Mouse (Mus musculus): ENCODE measurements around the gene Lsm2. TPM values are rescaled to one million over a fixed set of nuclear protein-coding genes. Genes with fewer than 3 reads are reported as not detected.

The Lsm2 gene
- polyA plus RNA-seq, 1 experiment from 2014 or later: 97.9 TPM

DNA sequence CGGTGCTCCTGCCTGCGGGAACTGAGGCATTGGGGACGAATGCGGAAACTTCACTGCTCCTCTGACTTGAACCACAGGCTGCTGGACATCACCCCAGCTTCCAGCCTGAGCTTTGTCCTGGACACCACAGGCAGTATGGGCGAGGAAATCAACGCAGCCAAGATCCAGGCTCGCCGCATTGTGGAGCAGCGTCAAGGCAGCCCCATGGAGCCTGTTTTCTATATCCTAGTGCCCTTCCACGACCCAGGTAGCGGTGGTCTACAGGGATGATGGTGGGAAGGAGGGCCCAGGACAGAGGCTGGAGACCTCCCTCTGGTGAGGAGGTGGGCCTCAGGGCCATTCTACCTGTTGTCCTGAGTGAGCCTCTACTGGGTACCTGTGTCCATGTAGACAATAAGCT lies 38.2 kb downstream of the Lsm2 start:
- H3K4me1 ChIP-seq: peaks cover 13% of the 10 kb centered on the region
- H3K9ac ChIP-seq (replicated peaks): no peak overlapping the region
- peaks cover 22% of the 10 kb centered on the region for H3K36me3 ChIP-seq
- H3K9me3 ChIP-seq (replicated peaks): no peaks in the 10 kb centered on the region
- H3K4me2 ChIP-seq: no peak overlapping the region
- no peak overlapping the region for H3K27ac ChIP-seq (replicated peaks)
- no peak overlapping the region for H3K4me3 ChIP-seq (replicated peaks)
- WGBS: 82% methylated on average over 11 of the region's 11 CpGs
- ATAC-seq (ENCODE audit: low FRiP score): no peak
- H3K27me3 ChIP-seq (replicated peaks): no peaks in the 10 kb centered on the region

DNA sequence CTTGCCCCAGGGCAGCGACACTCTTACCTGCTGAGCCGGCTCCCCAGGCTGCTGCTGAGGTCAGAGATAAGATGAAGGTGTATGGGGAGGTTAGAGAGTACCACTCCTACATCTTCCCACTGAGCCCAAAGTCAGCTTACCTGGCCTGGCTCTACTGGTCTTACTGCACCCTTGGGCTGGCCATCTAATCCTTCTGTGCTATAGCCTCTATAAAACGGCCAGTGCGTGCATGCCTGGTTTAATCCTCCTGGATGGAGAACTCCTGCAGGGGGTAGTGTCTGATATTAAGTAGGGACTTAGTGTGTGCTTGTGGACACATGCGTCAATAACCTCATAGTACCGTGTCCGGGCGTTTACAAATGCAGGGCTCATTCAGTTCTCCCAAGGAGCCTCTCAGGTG lies 38.9 kb downstream of the Lsm2 start:
- Histone ChIP-seq H3K4me2 (no peak overlapping the region), H3K9ac (replicated peaks) (no peak overlapping the region), H3K4me1 (peaks cover 13% of the 10 kb centered on the region), H3K36me3 (peaks cover 15% of the 10 kb centered on the region), H3K9me3 (replicated peaks) (no peaks in the 10 kb centered on the region), H3K4me3 (replicated peaks) (no peak overlapping the region), H3K27ac (replicated peaks) (no peak overlapping the region), H3K27me3 (replicated peaks) (no peaks in the 10 kb centered on the region)
- WGBS: 90% methylated on average over 8 of the region's 8 CpGs
- ATAC-seq (ENCODE audit: low FRiP score): no peak

DNA sequence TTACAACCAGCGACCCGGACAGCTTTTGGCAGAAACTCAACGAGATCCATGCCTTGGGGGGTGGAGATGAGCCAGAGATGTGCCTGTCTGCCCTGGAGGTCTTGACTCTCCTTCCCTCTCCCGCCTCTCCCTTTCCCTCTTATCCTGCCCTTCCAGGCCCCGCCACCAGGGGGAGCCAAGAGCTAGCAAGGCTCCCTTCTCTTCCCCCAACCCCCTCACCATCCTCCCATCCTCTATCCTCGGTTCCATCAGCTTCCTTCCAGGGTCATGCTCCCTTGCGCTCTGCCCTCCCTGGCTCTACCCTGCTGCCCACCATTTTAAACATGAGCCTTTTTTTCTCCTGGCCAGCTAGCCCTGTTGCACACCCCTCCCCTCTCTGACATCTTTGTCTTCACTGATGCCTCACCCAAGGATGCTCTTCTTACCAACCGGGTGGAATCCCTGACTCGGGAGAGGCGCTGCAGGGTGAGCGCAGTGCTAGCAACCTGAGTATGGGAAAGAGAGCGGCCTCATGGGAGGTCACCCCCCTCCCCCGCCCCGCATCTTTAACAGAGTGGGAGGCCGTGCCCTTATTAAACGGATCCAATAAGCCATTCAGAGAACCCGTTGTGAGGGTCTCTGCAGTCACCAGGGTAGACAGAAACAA lies 39.6 kb downstream of the Lsm2 start:
- WGBS: 9% methylated on average over 17 of the region's 17 CpGs
- Histone ChIP-seq H3K4me1 (peaks cover 15% of the 10 kb centered on the region), H3K27ac (replicated peaks) (no peak overlapping the region), H3K9ac (replicated peaks) (no peak overlapping the region), H3K4me2 (peak overlapping the region; percentile 25), H3K4me3 (replicated peaks) (no peak overlapping the region), H3K36me3 (peaks cover 8% of the 10 kb centered on the region), H3K9me3 (replicated peaks) (no peaks in the 10 kb centered on the region), H3K27me3 (replicated peaks) (no peaks in the 10 kb centered on the region)
- 0 out of 2 replicates have a peak, but pooled peaks have one; percentile 26 for ATAC-seq (ENCODE audit: low FRiP score)

DNA sequence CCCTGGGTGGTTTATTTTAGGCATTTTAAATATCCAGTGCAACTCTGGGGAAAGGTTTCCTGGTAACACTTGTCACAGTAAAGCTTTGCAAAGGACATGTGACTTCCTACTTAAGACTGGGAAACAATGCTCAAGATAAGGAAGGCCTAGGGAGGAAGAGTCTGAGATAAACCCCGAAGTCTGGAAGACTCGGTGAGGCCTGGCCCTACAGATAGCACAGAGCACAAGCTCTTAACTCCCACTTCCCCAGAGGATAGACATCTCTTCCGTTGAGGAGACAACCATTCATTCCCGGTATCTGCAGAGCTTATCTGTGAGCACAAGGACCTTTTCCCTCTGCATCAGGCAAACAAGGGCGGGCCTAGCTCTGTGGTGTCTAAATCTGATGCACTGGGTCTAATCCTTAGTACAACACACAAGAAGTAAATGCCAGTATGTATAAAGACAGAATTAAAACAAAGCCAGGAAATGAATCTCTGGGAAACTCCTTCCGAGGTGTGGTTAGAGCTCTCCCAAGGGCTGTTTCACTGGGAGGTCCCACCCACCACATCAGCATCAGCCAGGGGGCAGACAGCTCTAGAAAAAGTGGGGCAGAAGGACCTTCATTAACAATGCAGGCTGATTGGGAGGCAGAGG lies 40.3 kb downstream of the Lsm2 start:
- Histone ChIP-seq H3K4me2 (no peak overlapping the region), H3K9ac (replicated peaks) (no peak overlapping the region), H3K9me3 (replicated peaks) (no peaks in the 10 kb centered on the region), H3K27ac (replicated peaks) (no peak overlapping the region), H3K27me3 (replicated peaks) (no peaks in the 10 kb centered on the region), H3K4me3 (replicated peaks) (no peak overlapping the region), H3K36me3 (peaks cover under 1% of the 10 kb centered on the region; the same call in 1 of the 2 replicates), H3K4me1 (peaks cover 15% of the 10 kb centered on the region)
- 71% methylated on average over 6 of the region's 6 CpGs for WGBS
- no peak for ATAC-seq (ENCODE audit: low FRiP score)

DNA sequence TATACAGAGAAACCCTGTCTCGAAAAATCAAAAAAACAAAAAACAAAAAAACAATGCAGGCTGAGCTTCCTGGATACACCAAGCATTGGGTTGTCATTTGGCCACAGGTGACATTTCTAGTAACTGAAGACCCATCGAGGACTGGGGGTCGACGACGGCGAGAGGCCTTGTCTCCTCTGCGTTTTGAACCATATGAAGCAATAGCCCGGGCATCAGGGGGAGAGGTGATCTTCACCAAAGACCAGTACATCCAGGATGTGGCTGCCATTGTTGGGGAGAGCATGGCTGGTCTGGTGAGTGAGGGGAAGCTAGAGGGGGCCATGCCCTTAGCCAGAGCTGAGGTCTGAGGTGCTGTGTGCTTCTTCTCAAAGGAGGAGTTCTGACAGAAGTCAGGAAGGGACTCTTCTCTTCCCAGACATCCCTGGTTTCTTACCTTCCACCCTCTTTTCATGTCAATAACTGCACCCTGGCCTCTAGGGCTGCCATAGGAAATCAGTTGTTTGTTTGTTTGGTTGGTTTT lies 40.9 kb downstream of the Lsm2 start:
- Histone ChIP-seq H3K36me3 (no peaks in the 10 kb centered on the region), H3K27ac (replicated peaks) (no peak overlapping the region), H3K4me2 (no peak overlapping the region), H3K9ac (replicated peaks) (no peak overlapping the region), H3K4me1 (peaks cover 19% of the 10 kb centered on the region), H3K27me3 (replicated peaks) (no peaks in the 10 kb centered on the region), H3K4me3 (replicated peaks) (no peak overlapping the region), H3K9me3 (replicated peaks) (no peaks in the 10 kb centered on the region)
- 96% methylated on average over 8 of the region's 8 CpGs for WGBS
- no peak for ATAC-seq (ENCODE audit: low FRiP score)

DNA sequence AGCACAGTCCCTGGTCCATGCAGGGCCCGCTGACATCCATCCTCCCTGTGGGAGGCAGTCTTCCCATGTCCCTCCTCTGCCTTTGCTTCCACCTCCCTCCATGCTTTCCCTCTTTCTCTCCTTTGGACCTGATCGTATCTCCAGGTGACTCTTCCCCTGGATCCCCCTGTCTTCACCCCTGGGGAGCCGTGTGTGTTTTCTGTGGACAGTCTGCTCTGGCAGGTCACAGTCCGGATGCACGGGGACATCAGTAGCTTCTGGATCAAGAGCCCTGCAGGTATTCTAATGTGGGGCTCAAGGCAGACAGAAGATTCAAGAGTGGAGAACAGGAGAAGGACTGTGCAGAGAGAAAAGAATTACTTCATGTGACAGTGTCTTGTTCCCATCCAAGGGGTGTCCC lies 41.6 kb downstream of the Lsm2 start:
- H3K4me1 ChIP-seq: peaks cover 21% of the 10 kb centered on the region
- 82% methylated on average over 5 of the region's 5 CpGs for WGBS
- no peak overlapping the region for H3K9ac ChIP-seq (replicated peaks)
- H3K4me3 ChIP-seq (replicated peaks): no peak overlapping the region
- no peaks in the 10 kb centered on the region for H3K27me3 ChIP-seq (replicated peaks)
- no peaks in the 10 kb centered on the region for H3K9me3 ChIP-seq (replicated peaks)
- no peaks in the 10 kb centered on the region for H3K36me3 ChIP-seq
- ATAC-seq (ENCODE audit: low FRiP score): no peak
- no peak overlapping the region for H3K4me2 ChIP-seq
- no peak overlapping the region for H3K27ac ChIP-seq (replicated peaks)

DNA sequence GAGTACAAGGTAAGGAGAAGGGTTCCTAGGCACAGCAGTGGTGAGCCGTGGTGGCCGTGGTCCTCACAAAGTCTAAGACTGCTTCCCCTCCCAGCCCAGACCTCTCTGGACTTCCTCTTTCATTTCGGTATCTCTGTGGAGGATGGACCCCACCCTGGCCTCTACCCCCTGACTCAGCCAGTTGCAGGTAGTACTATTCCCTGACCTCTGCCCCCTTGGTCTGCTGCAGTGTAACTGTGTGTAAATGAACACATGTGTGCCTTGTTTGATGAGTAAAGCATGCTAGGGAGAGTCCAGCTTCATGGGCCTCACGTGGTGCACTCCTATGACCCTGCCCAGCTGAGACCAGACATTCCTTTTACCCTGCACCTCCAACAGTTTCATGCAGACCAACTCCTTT lies 42.1 kb downstream of the Lsm2 start:
- no peak overlapping the region for H3K4me3 ChIP-seq (replicated peaks)
- peaks cover 21% of the 10 kb centered on the region for H3K4me1 ChIP-seq
- 68% methylated on average over 4 of the region's 4 CpGs for WGBS
- H3K4me2 ChIP-seq: no peak overlapping the region
- no peaks in the 10 kb centered on the region for H3K27me3 ChIP-seq (replicated peaks)
- no peak overlapping the region for H3K27ac ChIP-seq (replicated peaks)
- no peak overlapping the region for H3K9ac ChIP-seq (replicated peaks)
- H3K36me3 ChIP-seq: no peaks in the 10 kb centered on the region
- no peaks in the 10 kb centered on the region for H3K9me3 ChIP-seq (replicated peaks)
- ATAC-seq (ENCODE audit: low FRiP score): no peak

DNA sequence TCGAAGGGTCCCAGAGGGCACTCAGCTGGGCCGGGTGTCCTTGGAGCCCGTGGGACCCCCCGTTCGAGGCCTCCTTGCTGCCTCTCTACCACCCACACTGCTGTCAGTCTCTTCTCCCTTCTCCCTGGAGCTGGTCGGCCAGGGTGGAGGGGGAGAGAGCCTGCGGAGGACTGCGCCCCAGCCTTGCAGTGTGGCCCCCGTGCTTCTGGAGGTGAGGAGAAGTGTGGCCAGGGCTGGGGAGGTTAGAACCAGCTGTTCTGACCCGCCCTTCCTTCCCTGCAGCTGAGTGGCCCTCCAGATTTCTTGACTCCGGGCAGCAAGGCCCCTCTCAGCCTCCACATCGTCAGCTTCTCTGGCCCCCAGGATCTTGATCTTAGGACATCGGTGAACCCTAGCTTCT lies 42.6 kb downstream of the Lsm2 start:
- no peak overlapping the region for H3K27ac ChIP-seq (replicated peaks)
- ATAC-seq (ENCODE audit: low FRiP score): no peak
- no peak overlapping the region for H3K4me2 ChIP-seq
- H3K27me3 ChIP-seq (replicated peaks): no peaks in the 10 kb centered on the region
- no peaks in the 10 kb centered on the region for H3K9me3 ChIP-seq (replicated peaks)
- WGBS: 75% methylated on average over 12 of the region's 13 CpGs
- no peak overlapping the region for H3K9ac ChIP-seq (replicated peaks)
- H3K4me3 ChIP-seq (replicated peaks): no peak overlapping the region
- H3K4me1 ChIP-seq: peaks cover 21% of the 10 kb centered on the region
- no peaks in the 10 kb centered on the region for H3K36me3 ChIP-seq

DNA sequence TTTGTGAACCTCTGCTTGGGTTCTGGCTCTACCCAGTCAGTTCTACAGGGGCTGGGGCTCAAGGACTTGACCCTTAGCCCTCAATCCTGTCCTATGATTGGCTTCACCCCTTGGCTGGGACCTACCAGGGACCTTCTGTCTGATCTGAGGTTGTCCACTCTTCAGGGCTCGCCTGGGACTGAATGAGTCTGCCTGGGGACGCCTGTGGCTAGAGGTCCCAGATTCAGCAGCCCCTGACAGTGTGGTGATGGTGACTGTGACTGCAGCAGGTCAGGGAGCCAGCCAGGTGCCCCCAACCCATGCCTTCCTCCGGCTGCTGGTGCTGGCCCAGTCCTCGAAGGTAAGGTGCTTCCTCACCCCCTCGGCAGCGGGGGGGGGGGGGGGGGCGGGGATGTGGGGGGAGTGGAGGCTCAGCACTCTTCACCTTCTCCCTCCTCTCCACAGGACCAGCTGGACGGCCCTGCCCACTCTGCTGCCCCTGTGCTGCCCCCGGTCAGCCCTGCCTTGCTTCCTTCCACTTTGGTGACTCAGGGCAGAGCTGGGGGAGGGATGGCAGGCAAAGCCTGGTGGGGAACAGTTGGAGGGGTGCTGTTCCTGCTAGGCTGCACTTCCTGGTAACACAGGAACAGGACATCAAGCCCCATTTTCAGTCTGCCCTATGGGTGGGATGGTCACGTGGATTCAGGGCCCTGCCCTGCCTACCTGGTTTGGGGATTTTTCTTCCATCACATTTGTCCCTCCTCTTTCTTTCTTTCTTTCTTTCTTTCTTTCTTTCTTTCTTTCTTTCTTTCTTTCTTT lies 43.2 kb downstream of the Lsm2 start:
- Histone ChIP-seq H3K9me3 (replicated peaks) (no peaks in the 10 kb centered on the region), H3K4me1 (peaks cover 24% of the 10 kb centered on the region), H3K36me3 (no peaks in the 10 kb centered on the region), H3K27me3 (replicated peaks) (no peaks in the 10 kb centered on the region), H3K27ac (replicated peaks) (no peak overlapping the region), H3K4me2 (no peak overlapping the region), H3K4me3 (replicated peaks) (no peak overlapping the region), H3K9ac (replicated peaks) (no peak overlapping the region)
- 79% methylated on average over 6 of the region's 10 CpGs for WGBS
- ATAC-seq (ENCODE audit: low FRiP score): no peak

DNA sequence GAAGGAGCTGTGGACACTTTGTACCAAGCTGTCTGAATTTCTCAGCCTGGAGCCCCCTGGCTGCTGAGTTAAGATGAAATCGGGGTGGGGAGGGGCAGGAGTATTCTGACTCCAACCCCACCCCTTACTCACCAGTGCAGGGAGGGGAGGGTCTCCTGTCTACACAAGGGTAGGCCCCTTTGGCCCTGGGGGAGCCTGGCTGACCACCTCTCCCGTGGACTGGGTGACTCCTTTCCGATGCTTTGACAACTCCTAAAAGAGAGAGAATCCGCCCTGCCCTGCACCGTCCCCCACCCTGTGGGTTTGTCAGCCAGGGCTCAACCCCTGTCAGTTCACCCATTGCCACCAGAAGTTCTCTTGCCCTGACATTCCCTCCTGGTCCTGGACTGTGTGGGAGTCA lies 44.5 kb downstream of the Lsm2 start:
- Histone ChIP-seq H3K9ac (replicated peaks) (no peak overlapping the region), H3K4me3 (replicated peaks) (no peak overlapping the region), H3K27me3 (replicated peaks) (no peaks in the 10 kb centered on the region), H3K4me2 (no peak overlapping the region), H3K9me3 (replicated peaks) (no peaks in the 10 kb centered on the region), H3K36me3 (no peaks in the 10 kb centered on the region), H3K4me1 (peaks cover 26% of the 10 kb centered on the region), H3K27ac (replicated peaks) (no peak overlapping the region)
- 80% methylated on average over 5 of the region's 5 CpGs for WGBS
- ATAC-seq (ENCODE audit: low FRiP score): no peak

DNA sequence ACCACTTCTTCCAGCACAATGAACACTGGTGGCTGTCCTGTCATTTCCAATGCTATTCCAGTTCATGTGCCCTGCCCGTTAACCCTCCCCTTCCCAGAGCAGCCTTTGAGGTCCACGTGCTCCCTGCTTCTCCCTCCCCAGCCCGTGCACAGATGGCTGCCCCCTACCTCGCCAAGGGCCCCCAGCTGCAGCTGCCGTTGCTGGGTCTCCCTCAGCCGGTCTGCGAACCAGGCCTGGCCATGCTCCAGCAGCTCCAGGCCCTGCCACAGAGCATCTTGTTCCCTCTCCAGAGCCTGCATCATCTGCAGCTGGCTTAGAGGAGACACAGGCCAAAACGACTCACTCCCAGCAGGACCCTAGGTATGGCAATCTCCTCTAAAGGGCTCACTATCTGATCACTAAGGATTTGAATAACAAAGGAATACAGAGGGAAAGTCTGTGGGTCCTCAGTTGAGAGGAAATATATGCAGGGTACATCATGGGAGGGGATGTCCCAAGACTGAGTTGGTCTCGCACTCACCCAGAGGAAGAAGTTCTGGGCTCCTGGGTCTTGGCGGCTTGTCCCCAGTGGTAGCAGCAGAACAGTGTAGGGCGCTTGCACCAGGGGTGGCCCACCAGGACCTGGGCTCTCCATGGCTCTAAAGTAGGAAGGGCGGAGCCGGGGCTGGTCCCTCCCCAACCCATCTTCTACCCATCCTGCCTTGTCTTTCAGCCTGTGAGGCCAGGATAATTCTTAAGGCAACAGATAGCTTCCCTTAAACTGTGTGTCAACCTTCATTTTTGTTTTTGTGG lies 45.8 kb downstream of the Lsm2 start, which contains the start of gene Sapcd1:
Sapcd1 (minus strand) TSS at position 740 of the 792 bp plus-strand sequence.
- 0 out of 2 replicates have a peak, but pooled peaks have one; percentile 32 for ATAC-seq (ENCODE audit: low FRiP score)
- H3K9ac ChIP-seq (replicated peaks): 0 out of 2 replicates have a peak within 1 kb of the TSS, but pooled peaks have one; percentile 10
- 0 out of 2 replicates have a peak within 1 kb of the TSS, but pooled peaks have one; percentile 9 for H3K4me2 ChIP-seq
- no peaks in the 10 kb centered on the region for H3K36me3 ChIP-seq
- no peak within 1 kb of the TSS for H3K4me3 ChIP-seq (replicated peaks)
- peak within 1 kb of the TSS; percentile 48; the same call in 1 of the 2 replicates for H3K27ac ChIP-seq (replicated peaks)
- H3K4me1 ChIP-seq: peaks cover 22% of the 10 kb centered on the region
- no peaks in the 10 kb centered on the region for H3K27me3 ChIP-seq (replicated peaks)
- no peaks in the 10 kb centered on the region for H3K9me3 ChIP-seq (replicated peaks)
- 33% methylated on average over 12 of the region's 13 CpGs for WGBS
